Mouse (Mus musculus) heart, adult 2 months (tissue): ENCODE data around the gene Fam19a5. TPM values are rescaled to one million over a fixed set of nuclear protein-coding genes. Genes with fewer than 3 reads are reported as not detected.

ENCODE experiments used
- DNase-seq, 2 experiments: peaks; one replicate each; pipeline ENCODE4 v3.0.0; 2021
- H3K27ac ChIP-seq: fragments of 200-600 bp; 2 replicates; pipeline ENCODE4 v1.8.1; 2022
- H3K27me3 ChIP-seq: fragments of 200-500 bp; 2 replicates; pipeline ENCODE4 v1.6.1; 2012; ENCODE audit warnings: mild to moderate bottlenecking, low read length, inconsistent platforms, mixed read lengths; ENCODE audit not compliant: control insufficient read depth, insufficient read depth
- H3K36me3 ChIP-seq: fragments of 200-500 bp; 2 replicates; pipeline ENCODE4 v1.6.1; 2012; ENCODE audit warnings: low read length, inconsistent platforms; ENCODE audit not compliant: control insufficient read depth, insufficient read depth
- H3K4me1 ChIP-seq: fragments of 200-500 bp; 2 replicates; pipeline ENCODE4 v1.6.1; 2011; ENCODE audit warnings: low read length; ENCODE audit not compliant: control insufficient read depth, insufficient read depth
- H3K4me3 ChIP-seq: fragments of 200-600 bp; 2 replicates; pipeline ENCODE4 v1.8.1; 2022
- H3K79me2 ChIP-seq: fragments of 200-500 bp; replicated peaks from 2 replicates; pipeline ENCODE4 v1.6.1; 2012; ENCODE audit warnings: mild to moderate bottlenecking, inconsistent platforms, low read length, moderate library complexity, mixed read lengths; ENCODE audit not compliant: control insufficient read depth, insufficient read depth
- H3K9ac ChIP-seq: fragments of 200-500 bp; 2 replicates; pipeline ENCODE4 v1.6.1; 2012; ENCODE audit warnings: low read depth, mild to moderate bottlenecking, control low read depth, inconsistent platforms, low read length, mixed read lengths
- CTCF ChIP-seq: fragments of 200-600 bp; IDR thresholded peaks from 2 replicates; pipeline ENCODE4 v1.8.1; 2022; ENCODE audit warnings: antibody characterized with exemption, mild to moderate bottlenecking, moderate library complexity
- EP300 ChIP-seq: fragments of 200-500 bp; IDR thresholded peaks from 2 replicates; pipeline ENCODE4 v1.6.1; 2011; ENCODE audit warnings: low read depth, low read length, control low read depth; ENCODE audit not compliant: insufficient read depth
- POLR2A ChIP-seq: fragments of 200-500 bp; IDR thresholded peaks from 2 replicates; pipeline ENCODE4 v1.6.1; 2011; ENCODE audit warnings: mild to moderate bottlenecking, low read depth, low read length, control low read depth; ENCODE audit not compliant: insufficient read depth
- WGBS: fragments of 180-500 bp; shearing (Covaris S2); methylation state at CpG from one replicate; pipeline ENCODE4 v1.1.7; 2018; 5-methylcytosine and 5-hydroxymethylcytosine counted together
- intact Hi-C: fragments of 180-260 bp; cut with DNase I; formaldehyde crosslinking; loops from one replicate; pipeline ENCODE4 v1.15.1; 2025
- polyA plus RNA-seq: library from polyadenylated mRNA; depleted of rRNA; stranded (reverse); fragments of >200 nt; gene quantifications from 2 replicates; pipeline ENCODE4 v1.2.3, GENCODE M21; 2012
- total RNA-seq, 2 experiments: library from RNA; stranded (reverse); gene quantifications; 2 replicates each; pipeline ENCODE4 v1.2.3; 2021

Fam19a5 gene
- total and polyA plus RNA-seq, 3 experiments, result 3.5 to 5.0 (median 4.2) TPM

- DNase-seq, result no peak
- intact Hi-C loops, result no loop called here
- Histone ChIP-seq H3K79me2 (no peaks in the 10 kb centered on the region), H3K36me3 (no peaks in the 10 kb centered on the region), H3K4me3 (no peak overlapping the region), H3K9ac (no peak overlapping the region), H3K27ac (no peak overlapping the region), H3K4me1 (no peaks in the 10 kb centered on the region), H3K27me3 (no peaks in the 10 kb centered on the region)
- 72% methylated on average over 4 of the region's 4 CpGs for WGBS
- TF ChIP-seq POLR2A (no peak), CTCF (no peak), EP300 (no peak)
Measured at GRCm38 (mm10) chr15:87598636-87599035, 54.5 kb downstream of the Fam19a5 start.

- no peak for TF ChIP-seq CTCF
- TF ChIP-seq POLR2A, result no peak
- no peak for TF ChIP-seq EP300
- no peak overlapping the region for H3K4me3 ChIP-seq
- H3K36me3 ChIP-seq, result no peaks in the 10 kb centered on the region
- H3K27me3 ChIP-seq, result no peaks in the 10 kb centered on the region
- intact Hi-C loops, result no loop called here
- WGBS, result 67% methylated on average over 1 of the region's 1 CpGs
- H3K79me2 ChIP-seq, result no peaks in the 10 kb centered on the region
- H3K4me1 ChIP-seq, result no peaks in the 10 kb centered on the region
- H3K9ac ChIP-seq, result no peak overlapping the region
- H3K27ac ChIP-seq, result no peak overlapping the region
- no peak for DNase-seq
Measured at GRCm38 (mm10) chr15:87603316-87603715, 59.2 kb downstream of the Fam19a5 start.

GRCm38 (mm10) chr15:87605504-87606280 lies 61.6 kb downstream of the Fam19a5 start:
- no peak for DNase-seq
- Histone ChIP-seq H3K79me2 (no peaks in the 10 kb centered on the region), H3K27me3 (no peaks in the 10 kb centered on the region), H3K36me3 (no peaks in the 10 kb centered on the region), H3K9ac (no peak overlapping the region), H3K4me1 (no peaks in the 10 kb centered on the region), H3K27ac (no peak overlapping the region), H3K4me3 (no peak overlapping the region)
- WGBS, result 42% methylated on average over 9 of the region's 9 CpGs
- intact Hi-C loops, result no loop called here
- TF ChIP-seq CTCF (no peak), POLR2A (no peak)

- WGBS, result 75% methylated on average over 10 of the region's 10 CpGs
Measured at GRCm38 (mm10) chr15:87606702-87607101, 62.6 kb downstream of the Fam19a5 start.

GRCm38 (mm10) chr15:87609236-87609635 lies 65.1 kb downstream of the Fam19a5 start:
- Histone ChIP-seq H3K27me3 (no peaks in the 10 kb centered on the region), H3K4me3 (no peak overlapping the region), H3K9ac (no peak overlapping the region), H3K4me1 (no peaks in the 10 kb centered on the region), H3K36me3 (no peaks in the 10 kb centered on the region), H3K79me2 (no peaks in the 10 kb centered on the region), H3K27ac (no peak overlapping the region)
- no peak for DNase-seq
- TF ChIP-seq EP300 (no peak), POLR2A (no peak), CTCF (no peak)
- intact Hi-C loops, result no loop called here
- WGBS, result 68% methylated on average over 1 of the region's 1 CpGs

More at GRCm38 (mm10) chr15:87606702-87607101, 62.6 kb downstream of the Fam19a5 start:
- Histone ChIP-seq H3K79me2 (no peaks in the 10 kb centered on the region), H3K4me1 (no peaks in the 10 kb centered on the region), H3K27ac (no peak overlapping the region), H3K27me3 (no peaks in the 10 kb centered on the region), H3K4me3 (no peak overlapping the region), H3K9ac (no peak overlapping the region), H3K36me3 (no peaks in the 10 kb centered on the region)
- no peak for TF ChIP-seq POLR2A
- TF ChIP-seq CTCF, result no peak
- TF ChIP-seq EP300, result no peak
- intact Hi-C loops, result no loop called here
- DNase-seq, result no peak

- DNase-seq, result peak; percentile 82
- Histone ChIP-seq H3K36me3 (no peaks in the 10 kb centered on the region), H3K27me3 (peaks cover 2% of the 10 kb centered on the region; the same call in 1 of the 2 replicates), H3K79me2 (no peaks in the 10 kb centered on the region), H3K27ac (no peak overlapping the region), H3K4me3 (no peak overlapping the region), H3K4me1 (no peaks in the 10 kb centered on the region), H3K9ac (peak overlapping the region; percentile 60)
- TF ChIP-seq EP300 (no peak), CTCF (peak; percentile 81), POLR2A (no peak)
- WGBS, result 6% methylated on average over 86 of the region's 86 CpGs
- intact Hi-C loops, result loop anchor here (10.0 kb wide), 1 partner anchor 931 kb away; no protein-coding TSS in a partner anchor
Measured at GRCm38 (mm10) chr15:87623966-87624609, 80.0 kb downstream of the Fam19a5 start.
